Mouse (Mus musculus): Measurements from ENCODE around the gene Ralgps2. TPM values are rescaled to one million over a fixed set of nuclear protein-coding genes. Genes with fewer than 3 reads are reported as not detected.

The Ralgps2 gene
- polyA plus RNA-seq, 1 experiment from 2014 or later = 71.2 TPM

DNA sequence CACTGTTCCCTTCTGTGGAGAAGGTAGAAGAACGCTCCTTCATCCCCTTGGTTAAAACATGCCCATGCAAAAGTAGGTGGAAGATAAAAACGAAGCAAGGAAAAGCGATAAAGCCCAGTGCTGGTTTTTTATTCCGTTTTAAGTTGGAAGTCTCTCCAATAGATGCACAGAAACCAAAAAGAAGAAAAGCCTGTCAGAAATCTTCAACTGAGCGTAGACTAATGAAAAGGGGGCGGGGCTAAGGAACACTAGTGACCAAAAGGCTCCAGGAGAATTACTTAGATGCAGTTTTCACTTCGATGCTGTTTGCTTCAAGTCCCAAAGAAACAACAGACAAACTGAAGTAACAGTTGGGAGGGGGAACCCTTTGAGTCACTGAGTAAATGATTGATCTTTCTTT lies 1.2 kb upstream of the Ralgps2 start:
- Histone ChIP-seq H3K36me3 (no peaks in the 10 kb centered on the region), H3K9me3 (no peaks in the 10 kb centered on the region), H3K4me3 (peak overlapping the region; percentile 86), H3K27ac (no peak overlapping the region), H3K27me3 (peaks cover 25% of the 10 kb centered on the region), H3K4me1 (peaks cover 18% of the 10 kb centered on the region), H3K9ac (no peak overlapping the region), H3K4me2 (replicated peaks) (peak overlapping the region; percentile 93)
- no peak for ATAC-seq (ENCODE audit: low FRiP score, low read depth)
- 32% methylated on average over 7 of the region's 7 CpGs for WGBS

GRCm38 (mm10) chr1:156940142-156940522 lies 706 bp upstream of the Ralgps2 start:
- ATAC-seq (ENCODE audit: low FRiP score, low read depth) = no peak
- Histone ChIP-seq H3K27me3 (peaks cover 25% of the 10 kb centered on the region), H3K27ac (no peak overlapping the region), H3K4me1 (peaks cover 18% of the 10 kb centered on the region), H3K4me2 (replicated peaks) (peak overlapping the region; percentile 93), H3K4me3 (peak overlapping the region; percentile 86), H3K36me3 (no peaks in the 10 kb centered on the region), H3K9me3 (no peaks in the 10 kb centered on the region), H3K9ac (peak overlapping the region; percentile 87)
- WGBS = 1% methylated on average over 8 of the region's 8 CpGs

- ATAC-seq (ENCODE audit: low FRiP score, low read depth) = peak; percentile 79
- Histone ChIP-seq H3K9ac (peak overlapping the region; percentile 87), H3K4me1 (peaks cover 18% of the 10 kb centered on the region), H3K9me3 (no peaks in the 10 kb centered on the region), H3K27ac (peak overlapping the region; percentile 83), H3K4me3 (peak overlapping the region; percentile 86), H3K4me2 (replicated peaks) (peak overlapping the region; percentile 93), H3K27me3 (peaks cover 21% of the 10 kb centered on the region; the same call in 1 of the 2 replicates), H3K36me3 (no peaks in the 10 kb centered on the region)
- under 1% methylated on average over 40 of the region's 51 CpGs for WGBS
Observed at GRCm38 (mm10) chr1:156938705-156939242, 652 bp downstream of the Ralgps2 start.

DNA sequence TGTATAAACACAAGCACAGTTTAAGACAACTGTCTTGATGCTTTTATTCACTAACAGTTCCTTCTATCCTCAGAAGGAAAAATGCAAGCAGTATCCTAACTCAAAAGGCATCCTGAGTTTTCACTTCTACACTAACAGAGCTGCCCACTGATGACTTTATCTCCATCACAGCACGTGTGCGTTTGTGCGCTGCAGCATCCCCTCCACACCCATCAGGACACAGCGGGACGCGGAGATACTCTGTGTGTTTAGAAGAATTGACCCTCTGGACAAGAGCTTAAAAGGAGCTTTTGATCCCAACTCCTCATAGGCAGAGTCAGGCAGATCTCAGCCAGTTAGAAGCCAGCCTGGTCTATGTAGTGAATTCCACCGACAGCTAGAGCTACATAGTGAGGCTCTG lies 2.0 kb downstream of the Ralgps2 start:
- H3K4me2 ChIP-seq (replicated peaks) = peak overlapping the region; percentile 11; the same call in 1 of the 2 replicates
- no peaks in the 10 kb centered on the region for H3K36me3 ChIP-seq
- H3K27ac ChIP-seq = no peak overlapping the region
- H3K9me3 ChIP-seq = no peaks in the 10 kb centered on the region
- peaks cover 18% of the 10 kb centered on the region; the same call in 1 of the 2 replicates for H3K27me3 ChIP-seq
- H3K4me3 ChIP-seq = no peak overlapping the region
- WGBS = 83% methylated on average over 7 of the region's 7 CpGs
- no peak overlapping the region for H3K9ac ChIP-seq
- ATAC-seq (ENCODE audit: low FRiP score, low read depth) = no peak
- peaks cover 18% of the 10 kb centered on the region for H3K4me1 ChIP-seq

DNA sequence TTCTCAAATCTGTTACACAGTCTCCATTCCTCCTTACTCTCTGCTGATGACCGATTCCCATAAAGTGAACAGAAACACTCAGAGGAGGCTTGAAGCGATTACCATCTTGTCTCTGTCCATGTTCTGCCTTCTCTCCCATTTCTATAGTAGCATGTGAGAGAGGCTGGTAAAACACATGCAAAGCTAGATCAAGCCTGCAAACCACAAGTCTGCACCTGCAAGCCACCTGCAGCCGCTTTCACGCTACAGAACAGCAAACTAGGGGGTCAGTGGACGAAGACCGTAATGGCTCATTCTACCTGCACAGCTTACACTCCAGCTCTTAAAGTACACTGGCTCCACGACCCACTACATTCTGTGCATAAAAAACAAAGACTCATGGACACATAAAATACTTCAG lies 5.7 kb downstream of the Ralgps2 start:
- H3K4me1 ChIP-seq = peaks cover 4% of the 10 kb centered on the region; the same call in 1 of the 2 replicates
- 76% methylated on average over 7 of the region's 7 CpGs for WGBS
- no peak overlapping the region for H3K4me3 ChIP-seq
- H3K9me3 ChIP-seq = no peaks in the 10 kb centered on the region
- no peak overlapping the region for H3K9ac ChIP-seq
- peaks cover 13% of the 10 kb centered on the region; the same call in 1 of the 2 replicates for H3K27me3 ChIP-seq
- H3K4me2 ChIP-seq (replicated peaks) = no peak overlapping the region
- ATAC-seq (ENCODE audit: low FRiP score, low read depth) = no peak
- H3K36me3 ChIP-seq = no peaks in the 10 kb centered on the region
- H3K27ac ChIP-seq = no peak overlapping the region

GRCm38 (mm10) chr1:156932036-156932774 lies 7.2 kb downstream of the Ralgps2 start:
- WGBS = 36% methylated on average over 3 of the region's 3 CpGs
- Histone ChIP-seq H3K9ac (no peak overlapping the region), H3K27ac (no peak overlapping the region), H3K4me1 (peaks cover 6% of the 10 kb centered on the region), H3K4me2 (replicated peaks) (no peak overlapping the region), H3K9me3 (no peaks in the 10 kb centered on the region), H3K36me3 (no peaks in the 10 kb centered on the region), H3K27me3 (peaks cover 13% of the 10 kb centered on the region; the same call in 1 of the 2 replicates), H3K4me3 (no peak overlapping the region)
- no peak for ATAC-seq (ENCODE audit: low FRiP score, low read depth)

- Histone ChIP-seq H3K4me3 (no peak overlapping the region), H3K9me3 (no peaks in the 10 kb centered on the region), H3K36me3 (no peaks in the 10 kb centered on the region), H3K9ac (no peak overlapping the region), H3K4me2 (replicated peaks) (no peak overlapping the region), H3K4me1 (peaks cover 14% of the 10 kb centered on the region), H3K27me3 (peaks cover 9% of the 10 kb centered on the region; the same call in 1 of the 2 replicates), H3K27ac (no peak overlapping the region)
- 63% methylated on average over 10 of the region's 10 CpGs for WGBS
- ATAC-seq (ENCODE audit: low FRiP score, low read depth) = no peak
Observed at GRCm38 (mm10) chr1:156931106-156931870, 8.1 kb downstream of the Ralgps2 start.

- H3K36me3 ChIP-seq = no peaks in the 10 kb centered on the region
- WGBS = 67% methylated on average over 5 of the region's 5 CpGs
- H3K4me2 ChIP-seq (replicated peaks) = no peak overlapping the region
- no peak overlapping the region for H3K4me3 ChIP-seq
- no peaks in the 10 kb centered on the region for H3K9me3 ChIP-seq
- H3K27me3 ChIP-seq = peaks cover 9% of the 10 kb centered on the region; the same call in 1 of the 2 replicates
- peaks cover 15% of the 10 kb centered on the region for H3K4me1 ChIP-seq
- H3K27ac ChIP-seq = no peak overlapping the region
- no peak for ATAC-seq (ENCODE audit: low FRiP score, low read depth)
- no peak overlapping the region for H3K9ac ChIP-seq
Observed at GRCm38 (mm10) chr1:156930263-156930662, 9.2 kb downstream of the Ralgps2 start.

DNA sequence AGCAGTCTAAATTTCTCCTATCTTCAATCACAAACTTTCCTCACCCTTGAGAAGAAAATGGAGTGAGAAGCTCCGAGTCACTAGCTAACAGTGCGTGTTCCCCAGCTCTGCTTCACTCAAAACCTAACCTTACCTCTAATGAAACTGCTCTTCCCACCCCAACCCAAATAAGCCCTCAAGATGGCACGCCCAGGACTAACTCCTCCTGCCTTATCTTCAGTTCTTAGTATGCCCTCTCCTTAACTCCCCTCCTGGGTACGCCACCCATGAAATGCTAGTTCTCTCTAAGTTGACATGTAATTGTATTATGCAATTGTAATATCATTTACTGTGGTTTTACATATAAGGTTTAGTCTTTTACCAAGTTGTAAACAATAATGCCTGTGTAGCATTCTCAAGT lies 11.2 kb downstream of the Ralgps2 start:
- 88% methylated on average over 4 of the region's 4 CpGs for WGBS
- no peak overlapping the region for H3K9ac ChIP-seq
- peaks cover 9% of the 10 kb centered on the region; the same call in 1 of the 2 replicates for H3K27me3 ChIP-seq
- H3K4me2 ChIP-seq (replicated peaks) = no peak overlapping the region
- H3K4me1 ChIP-seq = peaks cover 15% of the 10 kb centered on the region
- no peak overlapping the region for H3K27ac ChIP-seq
- no peak overlapping the region for H3K4me3 ChIP-seq
- H3K36me3 ChIP-seq = no peaks in the 10 kb centered on the region
- no peaks in the 10 kb centered on the region for H3K9me3 ChIP-seq
- no peak for ATAC-seq (ENCODE audit: low FRiP score, low read depth)

DNA sequence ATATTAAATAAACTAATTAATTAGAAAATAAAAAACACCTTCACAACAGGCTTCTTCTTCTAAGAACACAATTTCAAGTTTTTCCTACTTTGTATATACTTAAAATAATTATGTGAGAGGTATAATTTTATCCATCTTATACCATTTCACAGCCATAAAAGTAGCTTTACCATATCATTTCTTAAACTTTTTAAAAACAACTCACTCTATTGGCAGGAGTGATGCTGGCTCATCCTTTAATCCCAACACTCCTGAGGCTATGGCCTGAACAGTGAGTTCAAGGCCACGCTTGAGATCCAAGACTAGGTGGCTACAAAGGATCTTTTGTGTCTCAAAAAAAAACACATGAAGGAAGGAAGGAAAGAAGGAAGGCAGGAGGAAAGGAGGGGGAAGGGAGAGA lies 15.9 kb downstream of the Ralgps2 start:
- Histone ChIP-seq H3K9ac (no peak overlapping the region), H3K9me3 (no peaks in the 10 kb centered on the region), H3K36me3 (no peaks in the 10 kb centered on the region), H3K4me3 (no peak overlapping the region), H3K27me3 (no peaks in the 10 kb centered on the region), H3K4me1 (peaks cover 24% of the 10 kb centered on the region), H3K27ac (no peak overlapping the region), H3K4me2 (replicated peaks) (no peak overlapping the region)
- no peak for ATAC-seq (ENCODE audit: low FRiP score, low read depth)
- 89% methylated on average over 1 of the region's 1 CpGs for WGBS

GRCm38 (mm10) chr1:156922921-156923320 lies 16.5 kb downstream of the Ralgps2 start:
- Histone ChIP-seq H3K4me2 (replicated peaks) (no peak overlapping the region), H3K4me3 (no peak overlapping the region), H3K36me3 (no peaks in the 10 kb centered on the region), H3K9ac (no peak overlapping the region), H3K27ac (no peak overlapping the region), H3K27me3 (no peaks in the 10 kb centered on the region), H3K9me3 (no peaks in the 10 kb centered on the region), H3K4me1 (peaks cover 24% of the 10 kb centered on the region)
- no peak for ATAC-seq (ENCODE audit: low FRiP score, low read depth)
- WGBS = 39% methylated on average over 6 of the region's 6 CpGs
